Mouse (Mus musculus) limb, embryonic 11.5 days (tissue): ENCODE results near the gene Magi2. TPM values are rescaled to one million over a fixed set of nuclear protein-coding genes. Genes with fewer than 3 reads are reported as not detected.
A peak's percentile ranks its signal among the peaks of the same experiment; 100 is the strongest.

Source experiments
- ATAC-seq: fragments of 200-750 bp; cut with Nextera tagmentation; 2 replicates; pipeline ENCODE4 v1.8.0; 2017; ENCODE audit warnings: low read depth; ENCODE audit not compliant: insufficient number of reproducible peaks, low FRiP score, low TSS enrichment
- DNase-seq: peaks from one replicate; pipeline ENCODE4 v3.0.0-alpha.2; 2015; ENCODE audit warnings: low spot score
- H3K27ac ChIP-seq: fragments of 300-500 bp; sonication (generic); replicated peaks from 2 replicates; pipeline ENCODE4 v1.5.1; 2014; ENCODE audit warnings: low read depth, mild to moderate bottlenecking, low read length
- H3K27me3 ChIP-seq: fragments of 300-500 bp; sonication (generic); 2 replicates; pipeline ENCODE4 v1.6.1; 2014; ENCODE audit warnings: mild to moderate bottlenecking, low read length, mixed read lengths; ENCODE audit not compliant: control insufficient read depth, insufficient read depth
- H3K36me3 ChIP-seq: fragments of 300-500 bp; sonication (generic); 2 replicates; pipeline ENCODE4 v1.6.1; 2014; ENCODE audit warnings: mild to moderate bottlenecking, low read length, moderate library complexity, mixed read lengths; ENCODE audit not compliant: control insufficient read depth, insufficient read depth
- H3K4me1 ChIP-seq: fragments of 300-500 bp; sonication (generic); 2 replicates; pipeline ENCODE4 v1.6.1; 2014; ENCODE audit warnings: low read length, mixed read lengths; ENCODE audit not compliant: control insufficient read depth, insufficient read depth
- H3K4me2 ChIP-seq: fragments of 300-500 bp; sonication (generic); 2 replicates; pipeline ENCODE4 v1.6.1; 2014; ENCODE audit warnings: low read depth, mild to moderate bottlenecking, moderate library complexity; ENCODE audit not compliant: severe bottlenecking
- H3K4me3 ChIP-seq: fragments of 300-500 bp; sonication (generic); 2 replicates; pipeline ENCODE4 v1.5.1; 2014; ENCODE audit warnings: low read depth, low read length
- H3K9ac ChIP-seq: fragments of 300-500 bp; sonication (generic); 2 replicates; pipeline ENCODE4 v1.6.1; 2014; ENCODE audit warnings: mild to moderate bottlenecking, low read length
- H3K9me3 ChIP-seq: fragments of 300-500 bp; sonication (generic); 2 replicates; pipeline ENCODE4 v1.6.1; 2016; ENCODE audit warnings: low read length; ENCODE audit not compliant: control insufficient read depth
- WGBS: fragments of 180-500 bp; shearing (Covaris S2); extraction: QIAGEN DNeasy Blood & Tissue Kit; methylation state at CpG from one replicate; pipeline ENCODE4 v1.1.7; 2014; 5-methylcytosine and 5-hydroxymethylcytosine counted together
- polyA plus RNA-seq: library from polyadenylated mRNA; unstranded; fragments of >200 nt; fragmentation: Nextera tagmentation; extraction: Ambion mirVana; gene quantifications from 2 replicates; pipeline ENCODE4 v1.2.1, GENCODE M21; 2014

The Magi2 gene
- 2.8 and 3.2 TPM in 2 replicates for polyA plus RNA-seq

DNA sequence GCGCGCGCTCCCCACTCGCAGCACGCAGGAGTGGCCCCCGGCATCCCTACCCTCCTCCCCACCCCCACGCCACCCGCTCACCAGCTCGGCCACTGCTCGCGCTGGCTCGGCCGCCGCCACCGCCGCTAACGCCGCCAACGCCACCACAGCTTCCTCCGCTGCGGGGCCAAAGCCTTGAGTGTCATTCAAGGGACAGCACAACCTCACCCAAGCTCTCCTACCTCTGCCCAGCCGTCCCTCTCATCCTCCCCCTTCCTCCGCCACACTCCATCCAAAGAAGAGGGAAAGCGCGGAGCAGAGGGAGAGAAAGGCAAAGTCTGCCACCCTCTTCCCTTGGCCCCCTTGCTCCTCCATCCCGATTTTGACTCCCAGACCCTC is at the start of gene Magi2:
TSS of gene Magi2 (plus strand) at position 171 of the 378 bp plus-strand sequence.
- ATAC-seq (no peak; the same call in 1 of the 2 replicates), DNase-seq (no peak)
- H3K4me2 ChIP-seq: peak within 1 kb of the TSS; percentile 87
- peak within 1 kb of the TSS; percentile 63 for H3K4me3 ChIP-seq
- H3K27me3 ChIP-seq: no peaks in the 10 kb centered on the region
- H3K27ac ChIP-seq: peak within 1 kb of the TSS; percentile 42; the same call in 1 of the 2 replicates
- no peaks in the 10 kb centered on the region for H3K9me3 ChIP-seq
- peak within 1 kb of the TSS; percentile 79 for H3K9ac ChIP-seq
- peaks cover 4% of the 10 kb centered on the region; the same call in 1 of the 2 replicates for H3K4me1 ChIP-seq
- WGBS: 0% methylated on average over 18 of the region's 26 CpGs
- H3K36me3 ChIP-seq: no peaks in the 10 kb centered on the region

GRCm38 (mm10) chr5:19178594-19178993 is 48.2 kb upstream of the Magi2 start:
- Histone ChIP-seq H3K27ac (no peak overlapping the region), H3K36me3 (no peaks in the 10 kb centered on the region), H3K4me3 (no peak overlapping the region), H3K9me3 (no peaks in the 10 kb centered on the region), H3K9ac (no peak overlapping the region), H3K27me3 (no peaks in the 10 kb centered on the region), H3K4me2 (no peak overlapping the region), H3K4me1 (no peaks in the 10 kb centered on the region)
- WGBS: 84% methylated on average over 6 of the region's 6 CpGs
- ATAC-seq: no peak
- no peak for DNase-seq

GRCm38 (mm10) chr5:19186175-19186574 is 40.7 kb upstream of the Magi2 start:
- Histone ChIP-seq H3K27me3 (no peaks in the 10 kb centered on the region), H3K27ac (no peak overlapping the region), H3K9me3 (no peaks in the 10 kb centered on the region), H3K36me3 (no peaks in the 10 kb centered on the region), H3K4me2 (no peak overlapping the region), H3K4me3 (no peak overlapping the region), H3K4me1 (no peaks in the 10 kb centered on the region), H3K9ac (no peak overlapping the region)
- no peak for ATAC-seq
- DNase-seq: no peak
- 93% methylated on average over 2 of the region's 2 CpGs for WGBS

DNA sequence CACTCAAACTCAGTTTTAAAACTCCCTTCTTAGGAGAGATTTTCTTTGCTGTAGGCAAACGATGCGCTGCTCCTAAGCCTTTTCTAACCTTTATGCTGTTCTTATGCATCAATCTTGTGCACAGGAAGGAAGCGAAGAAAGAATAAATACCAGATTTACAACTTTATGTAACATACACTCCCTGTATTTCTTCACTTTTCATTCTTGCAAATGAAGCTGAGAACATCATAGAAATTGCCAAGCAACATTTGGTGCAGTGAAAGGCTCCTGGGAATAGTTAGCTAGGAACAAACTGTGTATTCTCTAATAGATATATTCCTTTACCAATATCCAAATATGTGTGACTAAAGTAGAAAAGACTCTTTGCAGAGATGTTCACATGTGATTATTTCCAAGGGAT is 15.2 kb upstream of the Magi2 start:
- 80% methylated on average over 3 of the region's 3 CpGs for WGBS
- Histone ChIP-seq H3K27me3 (no peaks in the 10 kb centered on the region), H3K27ac (no peak overlapping the region), H3K36me3 (no peaks in the 10 kb centered on the region), H3K9me3 (no peaks in the 10 kb centered on the region), H3K9ac (no peak overlapping the region), H3K4me1 (no peaks in the 10 kb centered on the region), H3K4me3 (no peak overlapping the region), H3K4me2 (no peak overlapping the region)
- ATAC-seq (no peak), DNase-seq (no peak)

GRCm38 (mm10) chr5:19226144-19226865 is 531 bp upstream of the Magi2 start:
- WGBS: under 1% methylated on average over 35 of the region's 51 CpGs
- peak overlapping the region; percentile 87 for H3K4me2 ChIP-seq
- DNase-seq (peak; percentile 87), ATAC-seq (peak; percentile 92)
- H3K27me3 ChIP-seq: no peaks in the 10 kb centered on the region
- no peaks in the 10 kb centered on the region for H3K9me3 ChIP-seq
- peak overlapping the region; percentile 63 for H3K4me3 ChIP-seq
- H3K36me3 ChIP-seq: no peaks in the 10 kb centered on the region
- H3K27ac ChIP-seq: peak overlapping the region; percentile 42; the same call in 1 of the 2 replicates
- H3K4me1 ChIP-seq: peaks cover 4% of the 10 kb centered on the region; the same call in 1 of the 2 replicates
- H3K9ac ChIP-seq: peak overlapping the region; percentile 79

GRCm38 (mm10) chr5:19227281-19227680 is 445 bp downstream of the Magi2 start:
- no peaks in the 10 kb centered on the region for H3K36me3 ChIP-seq
- peak overlapping the region; percentile 63 for H3K4me3 ChIP-seq
- peak overlapping the region; percentile 79 for H3K9ac ChIP-seq
- H3K4me1 ChIP-seq: peaks cover 4% of the 10 kb centered on the region; the same call in 1 of the 2 replicates
- peak; percentile 52 for DNase-seq
- WGBS: 0% methylated on average over 21 of the region's 21 CpGs
- H3K4me2 ChIP-seq: peak overlapping the region; percentile 87
- H3K27me3 ChIP-seq: no peaks in the 10 kb centered on the region
- no peaks in the 10 kb centered on the region for H3K9me3 ChIP-seq
- H3K27ac ChIP-seq: no peak overlapping the region
- ATAC-seq: no peak

DNA sequence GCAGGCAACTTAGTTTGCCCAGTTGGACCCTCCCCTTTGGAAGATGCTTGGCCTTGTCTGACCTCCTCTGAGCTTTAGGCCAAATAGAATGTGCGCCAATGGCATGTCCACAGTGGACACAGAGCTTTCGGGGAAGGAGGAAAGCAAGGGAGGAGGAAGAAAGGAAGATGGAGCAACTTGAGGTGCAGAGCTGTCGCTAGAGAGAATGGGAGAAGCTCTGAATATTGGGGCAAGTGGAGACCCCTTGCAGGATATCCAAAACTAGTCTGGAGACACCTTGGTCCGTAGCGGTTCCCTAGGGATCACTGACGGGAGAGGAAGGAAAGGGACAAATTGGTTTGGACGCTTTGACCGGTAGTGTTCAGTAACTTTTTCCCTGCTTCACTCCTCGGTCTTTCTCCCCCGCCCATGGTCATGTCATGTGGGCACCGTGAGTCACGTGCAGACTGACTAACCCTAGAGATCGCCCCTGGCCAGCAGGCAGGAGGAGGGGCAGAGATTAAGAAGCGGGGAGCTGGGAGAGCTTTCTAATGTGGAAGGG is 1.0 kb downstream of the Magi2 start:
- DNase-seq: peak; percentile 64
- Histone ChIP-seq H3K27ac (no peak overlapping the region), H3K27me3 (no peaks in the 10 kb centered on the region), H3K36me3 (no peaks in the 10 kb centered on the region), H3K9ac (peak overlapping the region; percentile 4; the same call in 1 of the 2 replicates), H3K4me3 (peak overlapping the region; percentile 63), H3K4me2 (peak overlapping the region; percentile 87), H3K9me3 (no peaks in the 10 kb centered on the region), H3K4me1 (peaks cover 4% of the 10 kb centered on the region; the same call in 1 of the 2 replicates)
- WGBS: 1% methylated on average over 14 of the region's 14 CpGs
- no peak for ATAC-seq

DNA sequence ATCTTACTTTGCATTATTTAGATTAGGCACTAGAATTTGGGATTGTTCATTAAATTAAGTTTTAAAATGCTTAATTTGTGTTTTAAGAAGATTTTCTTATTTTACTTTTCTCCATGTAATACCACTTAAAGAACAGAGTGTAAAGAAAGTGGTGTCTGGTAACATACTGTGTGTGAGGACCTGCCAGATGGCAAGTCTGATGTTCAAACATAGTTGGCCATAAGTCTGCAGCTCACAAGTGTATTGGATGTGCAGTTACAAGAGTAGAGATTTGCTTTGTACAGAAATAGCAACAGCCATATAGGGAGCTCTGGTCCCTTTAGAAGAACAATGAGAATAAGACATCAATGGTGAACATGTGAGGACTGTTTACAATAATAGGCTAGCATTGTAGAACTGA is 15.0 kb downstream of the Magi2 start:
- H3K27ac ChIP-seq: no peak overlapping the region
- no peak overlapping the region for H3K9ac ChIP-seq
- no peak for ATAC-seq
- H3K4me1 ChIP-seq: no peaks in the 10 kb centered on the region
- H3K36me3 ChIP-seq: no peaks in the 10 kb centered on the region
- no peaks in the 10 kb centered on the region for H3K9me3 ChIP-seq
- H3K4me2 ChIP-seq: no peak overlapping the region
- no peak overlapping the region for H3K4me3 ChIP-seq
- no peaks in the 10 kb centered on the region for H3K27me3 ChIP-seq
- DNase-seq: no peak
